Mouse (Mus musculus): ENCODE measurements around the gene Prkx. TPM values are rescaled to one million over a fixed set of nuclear protein-coding genes. Genes with fewer than 3 reads are reported as not detected.

Prkx gene
- polyA plus RNA-seq, 1 experiment from 2014 or later, result 31.1 TPM

DNA sequence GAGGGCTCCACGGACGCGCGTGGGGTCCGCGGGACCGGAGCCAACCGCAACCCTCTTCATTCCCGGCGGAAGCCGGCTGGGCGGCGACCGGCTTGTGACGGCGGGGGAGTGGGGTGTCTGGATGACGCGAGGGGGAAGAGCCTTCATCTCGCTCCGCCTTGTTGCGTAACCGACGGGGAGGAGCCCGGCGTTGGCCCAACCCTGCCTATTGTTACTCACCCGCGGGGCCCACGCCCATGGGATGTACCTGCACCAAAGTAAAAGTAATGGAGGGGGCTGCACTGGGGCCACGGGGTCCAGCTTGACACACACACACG is 262 bp downstream of the Prkx start:
- no peaks in the 10 kb centered on the region for H3K4me1 ChIP-seq (ENCODE audit: control insufficient read depth, insufficient read depth, low read length)
- H3K4me3 ChIP-seq (replicated peaks; ENCODE audit: low read depth, low read length), result peak overlapping the region; percentile 51
- peak overlapping the region; percentile 64 for H3K9ac ChIP-seq (replicated peaks; ENCODE audit: low read length)
- DNase-seq (peak; percentile 92), ATAC-seq (ENCODE audit: low FRiP score, low TSS enrichment) (peak; percentile 97)
- H3K9me3 ChIP-seq (ENCODE audit: control insufficient read depth, low read length), result no peaks in the 10 kb centered on the region
- WGBS, result 18% methylated on average over 30 of the region's 30 CpGs
- no peaks in the 10 kb centered on the region for H3K36me3 ChIP-seq (ENCODE audit: control insufficient read depth, insufficient read depth, low read length)
- peak overlapping the region; percentile 62 for H3K4me2 ChIP-seq (ENCODE audit: low read length)
- peak overlapping the region; percentile 77 for H3K27ac ChIP-seq (replicated peaks; ENCODE audit: low read depth, low read length)
- no peaks in the 10 kb centered on the region for H3K27me3 ChIP-seq (ENCODE audit: control insufficient read depth, insufficient read depth, low read length)

DNA sequence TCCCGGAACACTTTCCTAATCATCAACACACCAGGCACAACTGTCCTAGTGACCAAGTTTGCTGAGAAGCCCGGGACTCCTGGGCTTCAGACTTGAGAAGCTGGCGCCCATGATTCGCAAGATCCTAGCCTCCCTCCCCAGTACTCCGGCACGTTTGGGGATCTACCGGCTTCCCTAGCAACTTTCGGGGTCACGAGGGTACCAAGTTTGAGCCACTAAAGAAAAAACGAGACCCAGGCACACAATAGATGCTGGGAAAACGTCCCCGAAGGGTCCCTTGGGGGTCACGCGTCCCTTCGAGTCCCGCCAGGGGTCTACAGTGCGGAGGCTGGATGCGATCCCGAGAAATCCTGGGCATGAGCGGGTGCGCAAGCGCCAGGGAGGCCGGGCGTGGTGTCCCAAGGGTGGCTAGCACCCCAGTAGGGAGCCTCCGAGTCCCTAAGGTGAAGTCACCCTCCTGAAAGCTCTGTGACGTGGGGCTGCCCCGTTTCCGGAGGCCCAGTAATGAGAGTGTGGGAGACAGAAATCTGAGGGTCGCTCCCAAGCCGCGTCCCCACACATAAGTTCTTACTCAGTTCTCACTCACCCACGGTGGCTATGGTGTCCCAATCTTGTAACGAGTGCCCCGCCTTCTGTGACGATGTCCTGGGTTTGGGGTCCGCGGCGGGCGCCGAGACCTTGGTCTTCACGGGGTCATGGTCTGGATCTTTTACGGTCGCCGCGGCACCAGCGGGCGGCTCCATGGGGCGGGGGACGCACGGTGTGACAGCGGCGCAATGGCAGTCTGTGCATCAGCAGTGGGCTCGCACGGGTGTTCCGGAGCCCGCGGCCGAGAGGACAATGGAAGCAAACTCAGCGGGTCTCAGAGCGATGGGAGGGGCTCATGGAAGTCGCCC is 868 bp downstream of the Prkx start:
- H3K27me3 ChIP-seq (ENCODE audit: control insufficient read depth, insufficient read depth, low read length), result no peaks in the 10 kb centered on the region
- peak; percentile 73 for ATAC-seq (ENCODE audit: low FRiP score, low TSS enrichment)
- peak overlapping the region; percentile 51 for H3K4me3 ChIP-seq (replicated peaks; ENCODE audit: low read depth, low read length)
- no peaks in the 10 kb centered on the region for H3K4me1 ChIP-seq (ENCODE audit: control insufficient read depth, insufficient read depth, low read length)
- peak; percentile 24 for DNase-seq
- peak overlapping the region; percentile 62 for H3K4me2 ChIP-seq (ENCODE audit: low read length)
- H3K9me3 ChIP-seq (ENCODE audit: control insufficient read depth, low read length), result no peaks in the 10 kb centered on the region
- peak overlapping the region; percentile 77 for H3K27ac ChIP-seq (replicated peaks; ENCODE audit: low read depth, low read length)
- H3K9ac ChIP-seq (replicated peaks; ENCODE audit: low read length), result peak overlapping the region; percentile 64
- WGBS, result 22% methylated on average over 61 of the region's 61 CpGs
- H3K36me3 ChIP-seq (ENCODE audit: control insufficient read depth, insufficient read depth, low read length), result no peaks in the 10 kb centered on the region

GRCm38 (mm10) chrX:77788675-77789074 is 7.4 kb downstream of the Prkx start:
- Histone ChIP-seq H3K9me3 (ENCODE audit: control insufficient read depth, low read length) (no peaks in the 10 kb centered on the region), H3K9ac (replicated peaks; ENCODE audit: low read length) (no peak overlapping the region), H3K4me2 (ENCODE audit: low read length) (no peak overlapping the region), H3K27ac (replicated peaks; ENCODE audit: low read depth, low read length) (no peak overlapping the region), H3K4me3 (replicated peaks; ENCODE audit: low read depth, low read length) (no peak overlapping the region), H3K4me1 (ENCODE audit: control insufficient read depth, insufficient read depth, low read length) (no peaks in the 10 kb centered on the region), H3K36me3 (ENCODE audit: control insufficient read depth, insufficient read depth, low read length) (peaks cover 12% of the 10 kb centered on the region; the same call in 1 of the 2 replicates), H3K27me3 (ENCODE audit: control insufficient read depth, insufficient read depth, low read length) (no peaks in the 10 kb centered on the region)
- WGBS, result 91% methylated on average over 3 of the region's 3 CpGs
- DNase-seq (no peak), ATAC-seq (ENCODE audit: low FRiP score, low TSS enrichment) (no peak)

DNA sequence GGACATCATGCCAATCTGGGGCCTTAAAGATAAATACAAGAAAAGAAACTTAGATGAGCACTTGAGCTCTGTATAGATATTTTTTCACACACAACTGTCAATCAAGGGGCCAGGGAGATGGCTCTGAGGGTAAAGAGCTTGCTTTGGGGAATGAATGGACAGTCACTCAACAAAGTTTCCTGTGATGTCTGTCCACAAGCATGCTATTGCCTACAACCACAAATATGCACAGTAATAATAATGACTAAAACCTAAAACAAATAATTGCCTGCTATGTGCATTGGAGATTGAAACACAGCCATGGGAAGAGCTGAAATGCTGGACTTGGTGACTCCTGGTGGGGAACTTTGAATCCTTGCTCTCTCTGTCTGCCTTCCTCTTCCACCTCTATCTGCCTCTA is 9.7 kb downstream of the Prkx start:
- H3K9me3 ChIP-seq (ENCODE audit: control insufficient read depth, low read length), result no peaks in the 10 kb centered on the region
- no peak overlapping the region for H3K27ac ChIP-seq (replicated peaks; ENCODE audit: low read depth, low read length)
- no peak overlapping the region for H3K9ac ChIP-seq (replicated peaks; ENCODE audit: low read length)
- ATAC-seq (ENCODE audit: low FRiP score, low TSS enrichment) (no peak), DNase-seq (no peak)
- H3K36me3 ChIP-seq (ENCODE audit: control insufficient read depth, insufficient read depth, low read length), result peaks cover 18% of the 10 kb centered on the region; the same call in 1 of the 2 replicates
- no peak overlapping the region for H3K4me2 ChIP-seq (ENCODE audit: low read length)
- no peaks in the 10 kb centered on the region for H3K27me3 ChIP-seq (ENCODE audit: control insufficient read depth, insufficient read depth, low read length)
- no peak overlapping the region for H3K4me3 ChIP-seq (replicated peaks; ENCODE audit: low read depth, low read length)
- H3K4me1 ChIP-seq (ENCODE audit: control insufficient read depth, insufficient read depth, low read length), result no peaks in the 10 kb centered on the region

GRCm38 (mm10) chrX:77777822-77778221 is 18.3 kb downstream of the Prkx start:
- no peak overlapping the region for H3K27ac ChIP-seq (replicated peaks; ENCODE audit: low read depth, low read length)
- H3K4me1 ChIP-seq (ENCODE audit: control insufficient read depth, insufficient read depth, low read length), result no peaks in the 10 kb centered on the region
- no peaks in the 10 kb centered on the region for H3K27me3 ChIP-seq (ENCODE audit: control insufficient read depth, insufficient read depth, low read length)
- DNase-seq (peak; percentile 3), ATAC-seq (ENCODE audit: low FRiP score, low TSS enrichment) (no peak)
- H3K4me2 ChIP-seq (ENCODE audit: low read length), result no peak overlapping the region
- no peak overlapping the region for H3K4me3 ChIP-seq (replicated peaks; ENCODE audit: low read depth, low read length)
- no peak overlapping the region for H3K9ac ChIP-seq (replicated peaks; ENCODE audit: low read length)
- H3K9me3 ChIP-seq (ENCODE audit: control insufficient read depth, low read length), result no peaks in the 10 kb centered on the region
- 0 out of 2 replicates have a peak, but pooled peaks cover 16% of the 10 kb centered on the region for H3K36me3 ChIP-seq (ENCODE audit: control insufficient read depth, insufficient read depth, low read length)

GRCm38 (mm10) chrX:77765153-77765552 is 30.9 kb downstream of the Prkx start:
- Histone ChIP-seq H3K27ac (replicated peaks; ENCODE audit: low read depth, low read length) (no peak overlapping the region), H3K4me2 (ENCODE audit: low read length) (no peak overlapping the region), H3K4me1 (ENCODE audit: control insufficient read depth, insufficient read depth, low read length) (no peaks in the 10 kb centered on the region), H3K36me3 (ENCODE audit: control insufficient read depth, insufficient read depth, low read length) (peaks cover 22% of the 10 kb centered on the region), H3K9ac (replicated peaks; ENCODE audit: low read length) (no peak overlapping the region), H3K9me3 (ENCODE audit: control insufficient read depth, low read length) (no peaks in the 10 kb centered on the region), H3K4me3 (replicated peaks; ENCODE audit: low read depth, low read length) (no peak overlapping the region), H3K27me3 (ENCODE audit: control insufficient read depth, insufficient read depth, low read length) (no peaks in the 10 kb centered on the region)
- ATAC-seq (ENCODE audit: low FRiP score, low TSS enrichment) (no peak), DNase-seq (no peak)
- 95% methylated on average over 3 of the region's 3 CpGs for WGBS

DNA sequence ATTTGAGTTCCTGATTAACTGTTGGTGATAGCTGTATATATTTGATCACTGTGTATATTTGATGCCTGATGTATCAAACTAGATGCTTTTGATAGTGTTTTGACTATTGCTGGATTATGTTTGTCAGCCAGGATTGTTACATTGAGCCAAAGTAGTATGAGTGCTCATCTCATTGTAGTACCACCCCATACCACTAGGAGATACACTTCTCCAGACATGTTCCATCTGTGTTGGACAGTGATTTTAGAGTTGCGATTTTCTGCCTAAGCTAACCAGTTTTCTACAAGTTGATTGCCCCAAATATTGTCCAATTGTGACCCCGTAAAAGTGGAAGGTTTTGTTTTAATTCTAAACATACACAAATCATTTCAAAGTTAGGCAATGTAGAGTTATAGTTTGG is 51.8 kb downstream of the Prkx start:
- H3K9ac ChIP-seq (replicated peaks; ENCODE audit: low read length), result no peak overlapping the region

GRCm38 (mm10) chrX:77741383-77741782 is 54.7 kb downstream of the Prkx start:
- WGBS, result 24% methylated on average over 1 of the region's 1 CpGs
- Histone ChIP-seq H3K4me2 (ENCODE audit: low read length) (no peak overlapping the region), H3K27me3 (ENCODE audit: control insufficient read depth, insufficient read depth, low read length) (no peaks in the 10 kb centered on the region), H3K4me3 (replicated peaks; ENCODE audit: low read depth, low read length) (no peak overlapping the region), H3K9me3 (ENCODE audit: control insufficient read depth, low read length) (no peaks in the 10 kb centered on the region), H3K9ac (replicated peaks; ENCODE audit: low read length) (no peak overlapping the region), H3K36me3 (ENCODE audit: control insufficient read depth, insufficient read depth, low read length) (no peaks in the 10 kb centered on the region), H3K27ac (replicated peaks; ENCODE audit: low read depth, low read length) (no peak overlapping the region), H3K4me1 (ENCODE audit: control insufficient read depth, insufficient read depth, low read length) (no peaks in the 10 kb centered on the region)
- DNase-seq, result peak; percentile 54
- ATAC-seq (ENCODE audit: low FRiP score, low TSS enrichment), result no peak

More for the DNA sequence above, 51.8 kb downstream of the Prkx start:
- Histone ChIP-seq H3K27ac (replicated peaks; ENCODE audit: low read depth, low read length) (no peak overlapping the region), H3K4me3 (replicated peaks; ENCODE audit: low read depth, low read length) (no peak overlapping the region), H3K4me1 (ENCODE audit: control insufficient read depth, insufficient read depth, low read length) (no peaks in the 10 kb centered on the region), H3K4me2 (ENCODE audit: low read length) (no peak overlapping the region), H3K27me3 (ENCODE audit: control insufficient read depth, insufficient read depth, low read length) (no peaks in the 10 kb centered on the region), H3K36me3 (ENCODE audit: control insufficient read depth, insufficient read depth, low read length) (no peaks in the 10 kb centered on the region), H3K9me3 (ENCODE audit: control insufficient read depth, low read length) (no peaks in the 10 kb centered on the region)
- whole genome bisulfite sequencing, result 72% methylated on average over 2 of the region's 2 CpGs
- ATAC-seq (ENCODE audit: low FRiP score, low TSS enrichment) (no peak), DNase-seq (no peak)

DNA sequence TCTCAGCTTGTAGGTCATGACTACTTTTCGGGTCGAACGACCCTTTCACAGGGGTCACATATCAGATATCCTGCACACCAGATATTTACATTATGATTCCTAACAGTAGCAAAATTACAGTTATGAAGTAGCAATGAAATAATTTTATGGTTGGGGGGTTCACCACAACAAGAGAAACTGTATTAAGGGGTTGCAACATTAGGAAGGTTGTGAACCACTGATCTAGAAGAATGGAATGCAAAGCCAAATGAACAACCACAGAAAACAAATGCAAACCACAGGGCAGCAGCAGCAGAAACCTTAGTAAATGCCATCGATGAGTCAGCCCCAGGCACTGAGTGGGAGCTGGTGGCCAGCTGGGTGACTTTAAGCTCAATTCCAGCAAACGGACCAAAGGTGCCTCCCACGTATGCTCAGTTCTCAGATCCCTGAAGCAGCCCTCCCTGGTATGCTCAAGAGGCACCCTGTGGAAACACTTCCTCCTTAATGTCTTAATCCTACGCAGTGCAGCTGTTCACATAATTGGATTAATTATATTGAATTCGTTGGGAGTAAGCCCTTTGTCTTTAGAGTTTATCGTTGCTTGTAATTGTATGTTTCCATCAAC is 62.0 kb downstream of the Prkx start:
- WGBS, result 70% methylated on average over 9 of the region's 9 CpGs
- Histone ChIP-seq H3K27ac (replicated peaks; ENCODE audit: low read depth, low read length) (no peak overlapping the region), H3K9ac (replicated peaks; ENCODE audit: low read length) (no peak overlapping the region), H3K4me3 (replicated peaks; ENCODE audit: low read depth, low read length) (no peak overlapping the region), H3K36me3 (ENCODE audit: control insufficient read depth, insufficient read depth, low read length) (no peaks in the 10 kb centered on the region), H3K9me3 (ENCODE audit: control insufficient read depth, low read length) (no peaks in the 10 kb centered on the region), H3K4me2 (ENCODE audit: low read length) (no peak overlapping the region), H3K4me1 (ENCODE audit: control insufficient read depth, insufficient read depth, low read length) (no peaks in the 10 kb centered on the region), H3K27me3 (ENCODE audit: control insufficient read depth, insufficient read depth, low read length) (no peaks in the 10 kb centered on the region)
- DNase-seq (no peak), ATAC-seq (ENCODE audit: low FRiP score, low TSS enrichment) (no peak)
